Mouse (Mus musculus): ENCODE results near the gene Psmd11. TPM values are rescaled to one million over a fixed set of nuclear protein-coding genes. Genes with fewer than 3 reads are reported as not detected.
A peak's percentile ranks its signal among the peaks of the same experiment; 100 is the strongest.
"Not testable (repeated sequence)": the region's sequence is repeated elsewhere in the genome, so short reads cannot be mapped to it uniquely, and the experiment has no call there.

Gene Psmd11
- polyA plus RNA-seq, 1 experiment from 2014 or later: 269 TPM

GRCm38 (mm10) chr11:80407878-80408277, 20.5 kb upstream of the Psmd11 start:
- H3K27ac ChIP-seq (replicated peaks); H3K4me1 ChIP-seq (replicated peaks); ATAC-seq (ENCODE audit: low FRiP score, low read depth); H3K4me3 ChIP-seq; H3K9ac ChIP-seq; H3K9me3 ChIP-seq; H3K27me3 ChIP-seq; H3K4me2 ChIP-seq: not testable (repeated sequence)
- 96% methylated on average over 6 of the region's 6 CpGs for WGBS
- H3K36me3 ChIP-seq: peaks cover 46% of the 10 kb centered on the region

DNA sequence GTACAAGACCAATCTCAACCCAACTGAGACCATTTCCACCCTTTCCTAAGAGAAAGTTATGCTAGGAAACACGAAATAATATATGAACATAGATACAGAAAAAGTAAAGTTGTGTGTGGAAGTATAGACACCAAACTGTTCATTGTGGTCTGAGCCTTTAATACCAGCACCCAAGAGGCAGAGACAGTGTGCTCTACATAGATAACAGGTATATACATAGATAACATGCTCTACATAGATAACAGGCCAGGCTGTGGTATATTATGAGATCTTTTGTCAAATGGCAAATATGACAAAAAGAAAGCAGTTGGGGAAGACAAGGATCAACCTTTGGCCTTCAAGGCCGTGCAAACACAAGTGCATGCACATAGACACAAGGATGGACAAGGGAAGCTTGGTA, 18.0 kb upstream of the Psmd11 start:
- 89% methylated on average over 2 of the region's 2 CpGs for WGBS
- no peak for ATAC-seq (ENCODE audit: low FRiP score, low read depth)
- Histone ChIP-seq H3K36me3 (peaks cover 46% of the 10 kb centered on the region), H3K4me2 (no peak overlapping the region), H3K9me3 (no peaks in the 10 kb centered on the region), H3K27ac (replicated peaks) (no peak overlapping the region), H3K27me3 (no peaks in the 10 kb centered on the region), H3K9ac (no peak overlapping the region), H3K4me1 (replicated peaks) (no peaks in the 10 kb centered on the region), H3K4me3 (no peak overlapping the region)

DNA sequence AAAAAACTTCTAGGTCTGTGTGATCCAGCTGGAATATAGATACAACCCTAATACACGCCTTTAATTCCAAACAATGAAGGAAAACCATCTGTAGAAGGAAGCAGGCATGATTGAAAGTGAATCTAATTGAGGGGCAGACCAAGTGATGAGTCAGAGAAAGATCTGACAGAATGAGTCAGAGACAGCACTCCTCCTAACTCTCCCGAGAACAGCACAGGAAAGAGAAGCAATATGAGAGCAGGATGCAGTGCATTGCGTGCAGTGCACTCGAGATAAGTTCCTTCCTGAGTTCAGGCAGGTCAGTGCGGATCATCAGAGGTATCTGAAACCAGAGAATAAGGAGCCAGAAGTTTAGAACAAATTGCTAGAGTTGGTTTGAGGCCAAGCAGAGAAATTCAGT, 11.3 kb upstream of the Psmd11 start:
- WGBS: 94% methylated on average over 5 of the region's 5 CpGs
- Histone ChIP-seq H3K36me3 (peaks cover 30% of the 10 kb centered on the region), H3K4me1 (replicated peaks) (no peaks in the 10 kb centered on the region), H3K27me3 (no peaks in the 10 kb centered on the region), H3K9me3 (peaks cover 4% of the 10 kb centered on the region; the same call in 1 of the 2 replicates), H3K4me2 (no peak overlapping the region), H3K4me3 (no peak overlapping the region), H3K9ac (no peak overlapping the region), H3K27ac (replicated peaks) (no peak overlapping the region)
- no peak for ATAC-seq (ENCODE audit: low FRiP score, low read depth)

DNA sequence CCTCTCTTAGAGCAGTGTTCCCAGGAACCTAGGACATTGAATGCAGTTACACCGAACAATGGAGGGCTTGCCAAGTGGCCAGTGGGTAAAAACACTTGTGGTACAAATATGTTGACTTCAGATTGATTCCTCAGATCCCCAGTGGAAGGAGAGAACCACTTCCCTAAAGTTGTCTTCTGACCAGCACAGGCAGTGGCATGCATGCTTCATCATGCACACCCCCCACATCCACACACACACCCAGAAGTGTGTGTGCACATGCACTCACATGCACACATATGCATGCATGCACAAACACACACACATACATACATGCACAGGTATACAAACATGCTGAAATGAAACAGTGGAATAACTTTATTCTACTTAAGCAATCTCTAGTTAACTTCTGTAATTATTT, 8.7 kb upstream of the Psmd11 start:
- Histone ChIP-seq H3K27me3 (no peaks in the 10 kb centered on the region), H3K36me3 (peaks cover 21% of the 10 kb centered on the region), H3K9ac (no peak overlapping the region), H3K4me2 (no peak overlapping the region), H3K4me3 (no peak overlapping the region), H3K4me1 (replicated peaks) (no peaks in the 10 kb centered on the region), H3K27ac (replicated peaks) (no peak overlapping the region), H3K9me3 (peaks cover 4% of the 10 kb centered on the region; the same call in 1 of the 2 replicates)
- WGBS: 79% methylated on average over 1 of the region's 1 CpGs
- ATAC-seq (ENCODE audit: low FRiP score, low read depth): no peak

- Histone ChIP-seq H3K4me1 (replicated peaks) (no peaks in the 10 kb centered on the region), H3K4me3 (no peak overlapping the region), H3K27ac (replicated peaks) (no peak overlapping the region), H3K36me3 (peaks cover 15% of the 10 kb centered on the region), H3K9me3 (peaks cover 4% of the 10 kb centered on the region; the same call in 1 of the 2 replicates), H3K4me2 (no peak overlapping the region), H3K9ac (no peak overlapping the region), H3K27me3 (no peaks in the 10 kb centered on the region)
- WGBS: 72% methylated on average over 2 of the region's 2 CpGs
- no peak for ATAC-seq (ENCODE audit: low FRiP score, low read depth)
Observed at GRCm38 (mm10) chr11:80420202-80420984, 8.0 kb upstream of the Psmd11 start.

- H3K9me3 ChIP-seq: peaks cover 4% of the 10 kb centered on the region; the same call in 1 of the 2 replicates
- H3K9ac ChIP-seq: no peak overlapping the region
- H3K4me2 ChIP-seq: no peak overlapping the region
- H3K4me1 ChIP-seq (replicated peaks): no peaks in the 10 kb centered on the region
- peaks cover 9% of the 10 kb centered on the region for H3K36me3 ChIP-seq
- WGBS: 89% methylated on average over 7 of the region's 7 CpGs
- no peaks in the 10 kb centered on the region for H3K27me3 ChIP-seq
- H3K27ac ChIP-seq (replicated peaks): no peak overlapping the region
- H3K4me3 ChIP-seq: no peak overlapping the region
- no peak for ATAC-seq (ENCODE audit: low FRiP score, low read depth)
Observed at GRCm38 (mm10) chr11:80421421-80422047, 6.9 kb upstream of the Psmd11 start.

- no peak for ATAC-seq (ENCODE audit: low FRiP score, low read depth)
- no peaks in the 10 kb centered on the region for H3K27me3 ChIP-seq
- H3K9ac ChIP-seq: no peak overlapping the region
- no peaks in the 10 kb centered on the region for H3K9me3 ChIP-seq
- 89% methylated on average over 2 of the region's 2 CpGs for WGBS
- H3K4me2 ChIP-seq: no peak overlapping the region
- no peaks in the 10 kb centered on the region for H3K36me3 ChIP-seq
- peaks cover 8% of the 10 kb centered on the region for H3K4me1 ChIP-seq (replicated peaks)
- H3K27ac ChIP-seq (replicated peaks): no peak overlapping the region
- no peak overlapping the region for H3K4me3 ChIP-seq
Observed at GRCm38 (mm10) chr11:80424691-80425090, 3.7 kb upstream of the Psmd11 start.

GRCm38 (mm10) chr11:80425247-80425778, 3.1 kb upstream of the Psmd11 start:
- Histone ChIP-seq H3K27me3 (no peaks in the 10 kb centered on the region), H3K36me3 (no peaks in the 10 kb centered on the region), H3K4me3 (no peak overlapping the region), H3K9ac (no peak overlapping the region), H3K4me1 (replicated peaks) (peaks cover 11% of the 10 kb centered on the region), H3K4me2 (no peak overlapping the region), H3K9me3 (no peaks in the 10 kb centered on the region), H3K27ac (replicated peaks) (no peak overlapping the region)
- 65% methylated on average over 5 of the region's 5 CpGs for WGBS
- no peak for ATAC-seq (ENCODE audit: low FRiP score, low read depth)

DNA sequence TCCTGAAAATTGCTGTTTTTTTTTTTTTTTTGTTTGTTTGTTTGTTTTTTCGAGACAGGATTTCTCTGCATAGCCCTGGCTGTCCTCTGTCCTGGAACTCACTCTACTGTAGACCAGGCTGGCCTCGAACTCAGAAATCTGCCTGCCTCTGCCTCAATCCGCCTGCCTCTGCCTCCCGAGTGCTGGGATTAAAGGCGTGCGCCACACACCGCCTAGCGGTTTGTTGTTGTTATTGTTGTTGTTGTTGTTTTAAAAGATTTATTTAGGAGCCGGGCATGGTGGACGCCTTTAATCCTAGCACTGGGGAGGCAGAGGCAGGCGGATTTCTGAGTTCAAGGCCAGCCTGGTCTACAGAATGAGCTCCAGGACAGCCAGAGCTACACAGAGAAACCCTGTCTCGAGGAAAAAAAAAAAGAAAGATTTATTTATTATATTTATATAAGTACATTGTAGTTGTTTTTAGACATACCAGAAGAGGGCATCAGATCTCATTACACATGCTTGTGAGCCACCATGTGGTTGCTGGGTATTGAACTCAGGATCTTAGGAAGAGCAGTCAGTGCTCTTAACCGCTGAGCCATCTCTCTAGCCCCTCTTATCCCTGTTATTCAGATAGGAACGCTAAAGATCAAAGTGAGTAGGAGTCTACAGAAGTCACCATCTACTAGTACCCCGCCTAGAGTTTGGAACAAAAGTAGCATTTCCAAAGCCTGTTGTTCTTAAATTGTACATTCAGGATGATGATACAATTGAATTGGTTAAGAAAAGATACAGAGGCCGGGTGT, 2.2 kb upstream of the Psmd11 start:
- ATAC-seq (ENCODE audit: low FRiP score, low read depth); H3K4me3 ChIP-seq; H3K9me3 ChIP-seq; H3K27me3 ChIP-seq; H3K36me3 ChIP-seq; H3K4me2 ChIP-seq; H3K9ac ChIP-seq; H3K27ac ChIP-seq (replicated peaks): not testable (repeated sequence)
- 85% methylated on average over 16 of the region's 16 CpGs for WGBS
- H3K4me1 ChIP-seq (replicated peaks): peaks cover 11% of the 10 kb centered on the region

DNA sequence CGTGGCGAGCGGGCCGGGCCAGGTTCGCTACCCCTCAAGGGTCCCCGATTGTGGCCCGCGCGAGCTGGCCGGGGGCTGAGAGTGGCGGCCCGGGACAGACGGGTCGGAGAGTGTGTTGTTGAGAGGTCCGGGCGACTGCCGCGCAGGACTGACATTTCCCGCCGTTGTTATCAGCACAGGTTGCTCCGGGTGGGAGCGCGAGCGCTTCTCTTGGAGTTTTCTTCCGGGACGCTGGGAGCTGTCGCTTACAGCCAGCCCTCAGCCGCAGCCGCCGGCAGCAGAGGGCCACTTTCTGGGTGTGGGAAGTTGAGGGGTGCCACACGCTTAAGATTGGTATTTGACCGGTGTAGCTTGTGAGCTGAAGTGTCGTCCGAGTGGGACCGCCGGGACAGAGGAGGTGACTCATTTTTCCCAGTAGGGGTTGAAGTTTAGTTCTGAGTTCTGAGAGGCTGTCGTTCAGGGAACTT, 627 bp downstream of the Psmd11 start:
- Histone ChIP-seq H3K9me3 (no peaks in the 10 kb centered on the region), H3K4me2 (peak overlapping the region; percentile 70), H3K4me1 (replicated peaks) (peaks cover 11% of the 10 kb centered on the region), H3K27me3 (no peaks in the 10 kb centered on the region), H3K27ac (replicated peaks) (peak overlapping the region; percentile 93), H3K4me3 (peak overlapping the region; percentile 95), H3K36me3 (peaks cover 18% of the 10 kb centered on the region), H3K9ac (peak overlapping the region; percentile 96)
- ATAC-seq (ENCODE audit: low FRiP score, low read depth): no peak
- under 1% methylated on average over 35 of the region's 37 CpGs for WGBS

- Histone ChIP-seq H3K4me1 (replicated peaks) (peaks cover 11% of the 10 kb centered on the region), H3K27me3 (no peaks in the 10 kb centered on the region), H3K4me3 (peak overlapping the region; percentile 95), H3K4me2 (peak overlapping the region; percentile 70), H3K36me3 (peaks cover 19% of the 10 kb centered on the region), H3K27ac (replicated peaks) (no peak overlapping the region), H3K9ac (peak overlapping the region; percentile 96), H3K9me3 (no peaks in the 10 kb centered on the region)
- 63% methylated on average over 14 of the region's 14 CpGs for WGBS
- ATAC-seq (ENCODE audit: low FRiP score, low read depth): no peak
Observed at GRCm38 (mm10) chr11:80429500-80430166, 1.2 kb downstream of the Psmd11 start.
